Mouse (Mus musculus): ENCODE data around the gene Pelp1.
"Not testable (repeated sequence)": the region's sequence is repeated elsewhere in the genome, so short reads cannot be mapped to it uniquely, and the experiment has no call there.

Gene Pelp1

DNA sequence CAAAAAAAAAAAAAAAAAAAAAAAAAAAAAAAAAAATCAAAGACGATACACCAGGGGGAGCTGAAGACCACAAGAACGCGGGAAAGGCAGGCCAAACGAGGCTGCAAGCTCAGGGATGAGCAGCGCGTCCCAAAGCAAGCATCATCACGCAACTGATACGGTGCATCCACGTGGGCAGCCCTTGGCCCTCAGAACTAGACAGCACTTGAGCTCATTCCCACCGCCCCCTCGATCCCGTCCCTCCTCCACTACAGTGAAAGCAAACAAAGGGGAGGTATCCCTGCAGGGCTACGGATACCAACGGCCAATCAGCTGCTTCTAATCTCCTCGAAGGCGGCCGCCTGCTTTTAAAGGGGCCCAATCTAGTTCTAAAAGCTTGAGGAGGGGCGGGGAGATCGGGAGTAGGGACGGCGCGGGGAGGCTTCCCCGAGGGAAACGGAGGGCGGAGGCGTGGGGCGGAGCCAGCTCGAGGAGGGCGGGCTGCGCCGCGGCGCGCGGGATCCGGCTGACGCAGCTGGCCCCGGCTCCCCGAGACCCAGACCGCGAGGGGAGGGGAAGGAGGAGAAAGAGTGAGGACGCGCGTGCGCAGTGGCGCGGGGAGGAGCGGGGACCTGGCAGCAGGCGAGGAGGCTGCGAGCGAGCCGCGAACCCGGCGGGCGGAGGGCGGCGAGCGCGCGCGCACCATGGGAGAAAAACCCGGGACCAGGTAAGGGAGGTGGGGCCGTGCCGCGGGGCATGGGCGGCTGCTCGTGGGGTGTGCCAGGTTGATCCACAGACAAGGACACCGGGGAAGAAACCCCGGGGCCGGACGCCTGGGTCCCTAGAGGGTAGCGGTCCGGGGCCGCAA is 22.4 kb upstream of the Pelp1 start, which contains the start of gene Arrb2:
TSS of gene Arrb2 (plus strand) at position 588 of the 847 bp plus-strand sequence.
- in situ Hi-C loops (cut with MboI; ENCODE audit: low pct_unique_long_range_greater_than_20kb in 1 of 2, low sequenced_read_pairs in 2 of 2, unreplicated experiment in 1 of 2) = no loop called here

DNA sequence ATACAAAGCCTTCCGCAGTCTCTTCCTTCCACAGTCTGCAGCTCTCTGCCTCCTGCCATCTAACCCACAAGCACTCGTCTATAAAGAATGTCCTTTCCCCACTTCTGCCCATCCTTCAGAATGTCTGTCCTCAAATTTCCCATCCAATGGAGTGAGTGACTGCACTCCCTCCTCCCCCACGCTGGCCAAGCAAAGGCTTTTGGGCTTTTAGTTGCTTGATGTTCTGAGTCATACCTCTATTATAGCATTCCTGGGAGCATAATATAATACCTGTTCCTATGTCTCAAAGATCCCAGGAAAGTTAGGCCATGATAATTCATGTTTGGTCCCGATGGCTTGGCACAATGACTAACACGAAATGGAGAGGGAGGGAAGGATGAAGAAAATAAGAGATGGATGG is 21.7 kb upstream of the Pelp1 start:
- in situ Hi-C loops (cut with MboI; ENCODE audit: low pct_unique_long_range_greater_than_20kb in 1 of 2, low sequenced_read_pairs in 2 of 2, unreplicated experiment in 1 of 2) = no loop called here

DNA sequence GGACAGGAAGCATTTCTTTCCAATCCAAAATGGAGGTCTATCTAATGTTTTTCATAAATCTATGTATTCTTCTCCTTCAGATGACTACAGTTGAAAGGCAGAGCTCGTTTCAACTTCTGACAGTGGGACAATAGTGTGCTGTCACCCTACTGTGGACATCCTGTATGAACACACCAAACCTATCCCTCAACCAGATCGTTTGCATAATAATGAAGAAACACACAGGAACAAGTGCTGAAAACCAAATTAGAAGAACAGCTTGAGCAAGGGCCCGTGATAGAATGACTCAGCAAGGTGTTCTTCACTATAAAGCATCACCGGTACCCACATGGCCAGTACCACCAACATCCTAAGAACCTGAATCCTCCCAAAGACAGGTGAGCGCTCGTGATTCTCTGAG is 16.8 kb upstream of the Pelp1 start:
- in situ Hi-C loops (cut with MboI; ENCODE audit: low pct_unique_long_range_greater_than_20kb in 1 of 2, low sequenced_read_pairs in 2 of 2, unreplicated experiment in 1 of 2) = not testable (repeated sequence)

DNA sequence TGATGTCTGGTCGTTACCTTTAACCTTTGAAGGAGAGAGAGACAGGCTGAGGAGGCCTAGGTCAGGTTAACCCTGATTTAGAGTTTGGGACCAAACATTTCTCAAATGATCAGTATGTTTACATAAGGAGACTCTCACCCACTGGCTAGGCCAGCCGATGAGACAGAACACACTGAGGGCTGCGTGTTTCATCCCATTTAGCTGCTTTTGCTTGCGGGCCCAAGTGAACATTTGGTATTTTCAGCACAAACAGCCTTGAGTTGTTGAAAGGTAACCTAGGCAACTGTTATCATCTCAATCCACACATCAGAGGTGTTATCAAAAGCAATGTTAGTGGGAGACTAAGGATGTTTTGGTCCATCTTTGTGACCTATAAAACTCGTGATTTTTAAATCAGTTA is 9.7 kb upstream of the Pelp1 start:
- in situ Hi-C loops (cut with MboI; ENCODE audit: low pct_unique_long_range_greater_than_20kb in 1 of 2, low sequenced_read_pairs in 2 of 2, unreplicated experiment in 1 of 2) = loop anchor here (5.0 to 25.0 kb wide), 3 partner anchors 83 to 195 kb away; partner anchors contain the start of genes 4930544D05Rik (in 2 of the 2) and Chrne (in 2 of the 2)

DNA sequence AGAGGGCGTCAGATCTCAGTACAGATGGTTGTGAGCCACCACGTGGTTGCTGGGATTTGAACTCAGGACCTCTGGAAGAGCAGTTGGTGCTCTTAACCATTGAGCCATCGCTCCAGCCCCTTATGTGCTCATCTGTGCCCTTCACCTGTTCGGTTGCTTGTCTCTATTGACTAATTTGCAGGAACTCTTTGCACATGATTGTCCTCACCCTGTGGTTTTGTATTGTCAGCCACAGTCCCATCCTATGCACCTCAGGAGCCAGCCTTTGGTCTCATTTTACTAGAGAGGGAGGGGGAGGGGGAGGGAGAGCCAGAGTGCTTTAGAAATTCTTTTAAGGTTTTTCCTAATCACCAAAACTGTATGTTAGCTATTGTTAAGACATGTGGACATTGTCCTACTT is 8.4 kb upstream of the Pelp1 start:
- in situ Hi-C loops (cut with MboI; ENCODE audit: low pct_unique_long_range_greater_than_20kb in 1 of 2, low sequenced_read_pairs in 2 of 2, unreplicated experiment in 1 of 2) = loop anchor here (5.0 to 25.0 kb wide), 3 partner anchors 84 to 197 kb away; partner anchors contain the start of genes 4930544D05Rik (in 2 of the 2) and Chrne (in 2 of the 2)

DNA sequence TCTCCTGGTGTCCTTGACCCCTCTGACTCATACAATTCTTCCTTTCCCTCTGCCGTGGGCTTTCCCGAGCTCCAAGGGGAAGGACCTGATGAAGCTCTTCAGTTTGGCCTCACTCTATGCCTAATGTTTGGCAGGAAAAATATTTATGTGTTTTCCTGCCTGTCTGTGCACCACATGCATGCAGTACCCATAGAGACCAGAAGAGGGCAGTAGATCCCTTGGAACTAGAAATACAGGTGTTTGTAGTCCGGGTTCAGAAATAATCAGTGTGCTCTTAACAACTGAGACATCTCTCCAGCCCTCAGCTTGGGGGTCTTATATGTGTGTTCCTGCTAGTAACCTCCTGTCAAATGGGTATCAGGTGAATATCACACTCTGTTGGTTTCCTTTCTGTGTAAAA is 4.1 kb upstream of the Pelp1 start:
- in situ Hi-C loops (cut with MboI; ENCODE audit: low pct_unique_long_range_greater_than_20kb in 1 of 2, low sequenced_read_pairs in 2 of 2, unreplicated experiment in 1 of 2) = loop anchor here (10.0 to 25.0 kb wide), 2 partner anchors 198 to 201 kb away; partner anchors contain the start of genes 4930544D05Rik (in 2 of the 2) and Chrne (in 2 of the 2)

DNA sequence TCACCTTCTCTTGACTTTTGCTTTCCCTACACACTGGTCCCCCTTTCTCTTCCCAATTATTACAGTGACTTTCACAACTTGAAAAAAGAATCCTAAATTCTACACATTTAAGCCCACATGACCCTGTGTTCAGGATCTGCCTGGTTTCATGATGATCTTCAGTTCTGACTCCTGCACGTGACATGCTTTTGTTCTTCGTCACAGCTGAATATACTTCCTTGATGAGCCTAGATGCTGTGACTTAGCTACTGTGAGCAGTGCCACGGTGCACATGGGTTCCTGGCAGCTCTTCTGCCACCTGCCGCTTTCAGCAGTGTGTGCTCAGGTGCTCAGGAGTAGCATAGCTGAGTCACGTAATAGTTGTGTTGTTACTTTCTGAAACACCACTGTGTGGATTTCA is 2.8 kb upstream of the Pelp1 start:
- in situ Hi-C loops (cut with MboI; ENCODE audit: low pct_unique_long_range_greater_than_20kb in 1 of 2, low sequenced_read_pairs in 2 of 2, unreplicated experiment in 1 of 2) = loop anchor here (10.0 to 25.0 kb wide), 2 partner anchors 200 to 202 kb away; partner anchors contain the start of genes 4930544D05Rik (in 2 of the 2) and Chrne (in 2 of the 2)

DNA sequence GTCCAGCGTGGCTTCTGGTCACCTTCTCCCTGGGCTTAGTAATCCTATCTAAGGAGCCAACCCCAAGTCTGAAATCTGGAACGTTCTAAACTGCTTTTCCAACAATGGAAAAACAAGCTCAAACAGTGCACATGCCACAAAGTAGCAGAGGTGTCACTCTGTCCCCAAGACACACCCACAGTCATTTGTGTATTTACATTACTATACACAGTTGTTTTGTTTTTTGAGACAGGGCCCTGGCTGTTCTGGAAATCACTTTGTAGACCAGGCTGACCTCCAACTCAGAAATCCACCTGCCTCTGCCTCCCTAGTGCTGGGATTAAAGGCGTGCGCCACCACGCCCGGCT is 439 bp upstream of the Pelp1 start:
- in situ Hi-C loops (cut with MboI; ENCODE audit: low pct_unique_long_range_greater_than_20kb in 1 of 2, low sequenced_read_pairs in 2 of 2, unreplicated experiment in 1 of 2) = loop anchor here (10.0 to 25.0 kb wide), 2 partner anchors 202 to 205 kb away; partner anchors contain the start of genes 4930544D05Rik (in 2 of the 2) and Chrne (in 2 of the 2)

DNA sequence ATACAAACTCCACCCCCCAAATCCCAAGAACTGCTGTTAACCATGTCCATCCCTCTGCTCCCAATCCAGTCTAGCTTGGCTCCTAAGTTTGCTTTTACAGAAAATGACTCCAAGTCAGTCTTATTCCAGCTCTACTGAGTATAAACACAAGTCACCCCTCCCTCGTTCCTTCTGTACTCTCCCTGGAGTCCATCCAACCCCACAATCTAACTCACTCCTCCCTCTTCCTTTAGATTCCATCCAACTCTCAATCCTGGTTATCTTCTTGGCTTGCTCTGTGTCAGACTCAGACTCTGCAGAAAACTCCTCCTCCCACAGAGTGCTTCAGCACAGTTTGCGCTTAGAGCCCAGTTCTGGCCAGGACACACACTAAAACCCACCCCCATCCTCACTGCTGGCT is 6.2 kb downstream of the Pelp1 start:
- in situ Hi-C loops (cut with MboI; ENCODE audit: low pct_unique_long_range_greater_than_20kb in 1 of 2, low sequenced_read_pairs in 2 of 2, unreplicated experiment in 1 of 2) = loop anchor here in 1 of 2 experiments (25.0 kb wide), 1 partner anchor 209 kb away; the partner anchor contains the start of genes 4930544D05Rik and Chrne

DNA sequence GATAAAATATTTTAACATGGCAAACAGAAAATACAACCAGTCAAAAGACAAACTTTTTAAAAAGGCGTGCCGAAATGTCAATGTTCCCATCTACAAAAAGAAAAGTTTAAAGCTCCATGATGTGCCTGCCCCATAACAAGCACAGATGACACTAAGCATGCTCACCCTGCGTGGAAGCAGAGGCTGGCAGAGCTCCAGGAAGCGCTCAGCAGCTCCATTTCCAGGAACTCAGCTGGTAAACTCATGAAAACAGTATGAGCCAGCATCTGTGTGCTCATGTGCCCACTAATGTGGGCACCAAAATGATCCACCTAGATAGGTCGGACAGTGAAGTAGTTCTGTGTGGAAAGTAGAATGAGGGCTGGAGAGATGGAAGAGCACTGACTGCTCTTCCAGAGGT is 20.4 kb downstream of the Pelp1 start:
- in situ Hi-C loops (cut with MboI; ENCODE audit: low pct_unique_long_range_greater_than_20kb in 1 of 2, low sequenced_read_pairs in 2 of 2, unreplicated experiment in 1 of 2) = no loop called here

DNA sequence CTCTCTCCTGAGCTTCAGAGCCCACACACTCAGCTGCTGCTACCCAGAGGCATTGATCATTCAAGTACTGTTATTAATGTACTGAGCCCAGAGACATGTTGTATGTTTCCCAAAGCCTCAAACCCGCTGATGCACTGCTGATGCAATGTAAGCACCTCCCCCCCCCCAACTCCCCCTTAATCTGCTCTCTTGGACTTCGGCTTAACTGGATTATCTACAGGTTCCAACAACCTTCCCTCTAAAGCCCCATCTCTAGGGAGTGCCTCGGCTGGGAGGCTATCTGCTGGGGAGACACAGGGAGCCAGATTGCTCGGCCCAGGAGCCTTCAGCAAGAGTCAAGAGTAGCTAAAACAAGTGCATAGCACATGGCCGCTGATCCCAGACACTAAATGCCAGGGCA is 22.4 kb downstream of the Pelp1 start:
- in situ Hi-C loops (cut with MboI; ENCODE audit: low pct_unique_long_range_greater_than_20kb in 1 of 2, low sequenced_read_pairs in 2 of 2, unreplicated experiment in 1 of 2) = no loop called here

DNA sequence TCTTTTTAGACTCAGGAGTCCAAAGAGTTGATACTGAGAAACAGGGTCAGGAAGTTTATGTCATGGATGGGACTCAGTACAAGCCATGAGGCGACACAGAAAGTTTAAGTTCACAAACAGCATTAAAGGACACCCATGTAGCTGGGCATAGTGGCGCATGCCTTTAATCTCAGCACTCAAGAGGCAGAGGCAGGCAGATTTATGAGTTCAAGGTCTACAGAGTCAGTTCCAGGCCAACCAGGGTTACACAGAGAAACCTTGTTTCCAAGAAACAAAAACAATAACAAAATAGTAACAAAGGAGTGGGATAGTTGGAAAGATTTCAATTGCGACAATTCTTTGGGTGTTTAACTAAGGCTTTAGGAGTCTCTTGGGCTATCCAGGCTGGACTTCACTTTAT is 25.7 kb downstream of the Pelp1 start:
- in situ Hi-C loops (cut with MboI; ENCODE audit: low pct_unique_long_range_greater_than_20kb in 1 of 2, low sequenced_read_pairs in 2 of 2, unreplicated experiment in 1 of 2) = no loop called here

DNA sequence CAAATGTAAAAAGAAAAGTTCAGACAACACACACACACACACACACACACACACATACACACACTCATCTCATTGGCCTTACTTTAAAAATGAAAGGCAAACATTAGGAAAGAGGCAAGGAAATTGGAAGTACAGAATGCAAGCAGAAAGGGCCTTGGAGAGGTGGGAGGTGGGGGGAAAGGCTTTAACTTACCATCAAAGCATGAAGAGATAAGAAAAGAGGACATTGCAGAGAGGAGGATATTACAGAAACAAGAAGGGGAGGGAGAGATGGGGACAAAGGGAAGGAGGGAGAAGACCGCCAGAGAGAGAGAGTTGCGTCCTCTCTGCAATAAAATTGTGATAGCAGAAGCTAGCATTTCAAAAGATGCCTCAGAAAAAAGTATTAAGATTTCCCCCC is 28.5 kb downstream of the Pelp1 start:
- in situ Hi-C loops (cut with MboI; ENCODE audit: low pct_unique_long_range_greater_than_20kb in 1 of 2, low sequenced_read_pairs in 2 of 2, unreplicated experiment in 1 of 2) = no loop called here

DNA sequence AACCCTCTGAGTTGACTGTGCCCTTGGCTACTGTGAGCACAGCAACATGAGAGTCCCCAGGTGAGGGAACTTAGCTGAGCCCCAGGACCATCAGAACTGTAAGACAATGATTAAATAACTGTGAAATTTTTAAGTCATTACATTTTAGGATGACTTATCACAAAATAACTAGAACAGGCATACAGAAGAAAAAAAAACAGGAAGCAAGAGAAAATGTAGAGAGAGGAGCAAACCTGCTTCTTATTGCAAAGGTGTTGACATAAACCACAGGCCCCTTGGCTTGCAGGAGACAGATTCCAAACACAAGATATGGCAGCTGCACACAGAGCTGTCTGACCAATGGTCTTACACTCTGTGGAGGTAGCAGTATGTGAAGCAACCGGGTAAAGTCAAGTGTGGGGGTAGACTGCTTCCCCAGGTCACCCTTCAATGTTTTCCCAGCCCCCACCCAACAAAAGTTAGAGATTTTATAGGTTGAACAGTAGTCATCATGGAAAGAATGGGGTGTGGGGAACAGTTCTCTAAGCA is 29.3 kb downstream of the Pelp1 start:
- in situ Hi-C loops (cut with MboI; ENCODE audit: low pct_unique_long_range_greater_than_20kb in 1 of 2, low sequenced_read_pairs in 2 of 2, unreplicated experiment in 1 of 2) = no loop called here

DNA sequence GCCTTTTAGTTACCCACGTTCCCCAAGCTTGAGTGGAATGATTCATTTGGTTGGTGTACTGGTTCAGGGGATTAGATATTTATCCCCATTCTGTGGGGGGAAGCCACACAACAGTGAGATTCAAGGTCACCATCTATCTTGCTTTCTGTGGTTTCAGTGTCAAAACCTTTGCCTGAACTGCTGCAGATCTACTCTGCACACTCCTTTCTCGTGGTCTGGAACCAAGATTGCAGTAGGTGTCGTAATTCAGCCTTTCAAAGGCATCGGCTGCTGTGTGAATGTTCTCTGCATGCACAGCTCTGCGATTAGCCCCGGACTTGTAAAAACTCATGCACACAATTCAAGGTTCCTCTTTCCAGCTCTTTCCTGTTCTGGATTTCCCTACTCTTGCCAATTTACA is 33.8 kb downstream of the Pelp1 start:
- in situ Hi-C loops (cut with MboI; ENCODE audit: low pct_unique_long_range_greater_than_20kb in 1 of 2, low sequenced_read_pairs in 2 of 2, unreplicated experiment in 1 of 2) = no loop called here

DNA sequence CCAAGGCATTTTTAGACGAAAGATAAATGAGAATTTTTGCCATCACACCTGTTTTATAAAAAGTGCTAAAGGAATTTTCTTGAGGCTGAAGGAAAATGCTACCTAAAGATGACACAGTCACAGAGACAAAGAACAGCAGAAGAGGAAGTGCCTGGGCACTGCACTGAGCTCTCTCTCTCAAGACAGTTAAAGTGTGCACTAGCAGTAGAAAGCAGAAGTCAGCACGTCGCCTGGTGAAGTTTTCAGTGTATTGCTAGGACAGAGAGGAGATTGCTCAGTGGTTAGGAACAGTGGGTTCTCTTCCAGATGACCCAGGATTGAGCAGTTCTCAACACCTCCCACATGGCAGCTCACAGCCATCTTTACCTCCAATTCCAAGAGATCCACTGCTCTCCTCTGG is 35.5 kb downstream of the Pelp1 start:
- in situ Hi-C loops (cut with MboI; ENCODE audit: low pct_unique_long_range_greater_than_20kb in 1 of 2, low sequenced_read_pairs in 2 of 2, unreplicated experiment in 1 of 2) = no loop called here

DNA sequence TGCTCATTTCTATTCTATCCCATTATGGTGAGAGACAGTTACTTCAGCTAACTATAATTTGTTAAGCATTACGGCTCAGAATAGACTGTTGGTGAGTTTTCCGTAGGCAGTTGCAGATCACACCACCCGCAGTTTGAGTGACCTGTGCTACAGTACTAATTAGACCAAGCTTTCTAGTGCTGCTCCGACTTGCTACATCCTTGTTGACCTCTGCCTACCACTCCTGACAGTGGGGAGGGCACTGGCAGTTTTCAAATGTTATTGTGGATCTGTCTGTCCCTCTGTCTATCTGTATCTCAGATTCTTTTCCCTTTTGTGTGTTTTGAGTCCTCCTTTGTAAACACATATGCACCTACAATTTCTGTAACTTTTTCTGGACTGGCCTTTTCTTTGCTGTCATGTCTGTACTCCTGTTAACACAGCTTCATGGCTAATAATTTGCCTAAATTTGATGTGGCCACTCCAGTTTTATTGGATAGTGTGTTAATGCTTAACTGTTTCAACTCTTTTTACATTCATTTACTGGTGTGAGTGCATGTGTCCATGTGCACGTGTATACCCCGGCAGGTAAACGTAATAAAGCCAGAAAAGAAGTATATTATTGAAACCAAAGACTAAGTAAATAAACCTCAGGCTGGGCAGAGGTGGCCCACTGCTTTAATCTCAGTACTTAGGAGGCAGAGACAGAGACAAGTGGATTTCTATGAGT is 36.8 kb downstream of the Pelp1 start:
- in situ Hi-C loops (cut with MboI; ENCODE audit: low pct_unique_long_range_greater_than_20kb in 1 of 2, low sequenced_read_pairs in 2 of 2, unreplicated experiment in 1 of 2) = no loop called here

DNA sequence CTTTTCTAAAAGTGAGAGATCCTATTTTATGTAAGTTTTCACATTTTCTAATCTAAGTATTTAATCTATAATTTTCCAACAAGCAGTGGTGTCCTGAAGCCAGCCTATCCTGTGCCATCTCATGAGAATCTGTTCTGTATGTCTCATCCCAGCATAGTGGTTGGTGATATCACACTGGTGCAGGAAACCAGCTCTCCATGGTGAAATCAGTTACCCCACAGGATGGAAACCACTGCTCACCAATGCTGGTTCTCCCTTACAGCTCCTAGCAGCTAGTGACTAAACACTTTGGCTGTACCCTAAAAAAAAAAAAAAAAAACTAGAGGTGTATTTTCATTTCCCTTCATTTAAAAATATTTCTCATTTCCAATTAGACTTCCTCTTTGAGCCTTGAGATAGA is 37.4 kb downstream of the Pelp1 start:
- in situ Hi-C loops (cut with MboI; ENCODE audit: low pct_unique_long_range_greater_than_20kb in 1 of 2, low sequenced_read_pairs in 2 of 2, unreplicated experiment in 1 of 2) = no loop called here

DNA sequence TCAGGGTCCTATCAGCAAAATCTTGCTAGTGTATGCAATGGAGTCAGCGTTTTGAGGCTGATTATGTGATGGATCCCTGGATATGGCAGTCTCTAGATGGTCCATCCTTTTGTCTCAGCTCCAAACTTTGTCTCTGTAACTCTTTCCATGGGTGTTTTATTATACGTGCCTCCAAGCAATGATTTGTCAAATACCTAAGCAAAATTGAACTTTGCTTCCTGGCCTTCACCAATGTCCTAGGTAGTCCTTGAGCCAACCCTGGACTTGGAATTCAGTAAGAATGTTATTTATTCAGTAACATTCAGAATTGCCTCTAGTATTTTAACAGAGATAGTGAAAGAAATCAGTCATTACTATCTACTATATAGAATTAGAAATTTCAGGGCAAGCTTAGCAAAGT is 41.2 kb downstream of the Pelp1 start:
- in situ Hi-C loops (cut with MboI; ENCODE audit: low pct_unique_long_range_greater_than_20kb in 1 of 2, low sequenced_read_pairs in 2 of 2, unreplicated experiment in 1 of 2) = not testable (repeated sequence)

Data from mouse embryonic stem cell (cell line).